Mouse (Mus musculus) adrenal gland, postnatal 14 days (tissue): ENCODE measurements around the gene Pop5. TPM values are rescaled to one million over a fixed set of nuclear protein-coding genes. Genes with fewer than 3 reads are reported as not detected.

Experiments used
- DNase-seq: peaks from one replicate; pipeline ENCODE4 v3.0.0; 2021; ENCODE audit warnings: mixed read lengths
- total RNA-seq: library from RNA; stranded (reverse); gene quantifications from 2 replicates; pipeline ENCODE4 v1.2.3, GENCODE M21; 2021

Gene Pop5
- total RNA-seq, 1 experiment from 2014 or later = 92.9 TPM

DNA sequence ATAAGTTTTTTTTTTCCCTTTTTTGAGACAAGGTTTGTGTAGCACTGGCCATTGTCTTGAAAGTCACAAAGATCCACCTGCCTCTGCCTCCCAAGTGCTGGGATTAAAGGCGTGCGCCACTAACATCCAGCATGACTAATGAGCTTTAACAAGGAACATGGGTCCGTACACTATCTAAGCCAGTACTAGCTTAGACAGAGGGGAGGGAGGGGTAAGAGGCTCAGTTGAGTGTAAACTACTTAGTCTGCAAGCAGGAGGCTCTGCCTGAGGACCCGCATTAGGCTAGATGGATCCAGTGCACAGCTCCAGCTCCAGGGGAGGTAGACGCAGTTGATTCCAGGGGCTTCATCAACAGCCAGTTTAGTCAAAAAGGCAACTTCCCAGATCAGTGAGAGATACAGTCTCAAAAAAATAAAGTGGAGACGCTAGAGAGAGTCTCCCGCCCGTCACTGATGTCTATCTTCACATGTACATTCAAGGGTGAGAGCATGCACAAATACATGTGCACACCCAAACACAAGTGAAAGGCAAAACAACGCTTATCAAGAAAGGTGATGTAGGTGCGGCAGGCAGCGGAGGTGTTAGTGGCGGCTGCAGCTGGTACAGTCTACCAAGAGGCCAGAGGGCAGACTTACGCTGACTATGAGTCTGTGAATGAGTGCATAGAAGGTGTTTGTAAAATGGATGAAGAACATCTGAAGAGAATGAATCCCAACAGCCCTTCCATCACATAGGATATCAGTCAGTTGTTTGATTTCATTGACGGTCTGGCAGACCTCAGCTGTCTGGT is 27.1 kb downstream of the Pop5 start:
- DNase-seq = no peak

DNA sequence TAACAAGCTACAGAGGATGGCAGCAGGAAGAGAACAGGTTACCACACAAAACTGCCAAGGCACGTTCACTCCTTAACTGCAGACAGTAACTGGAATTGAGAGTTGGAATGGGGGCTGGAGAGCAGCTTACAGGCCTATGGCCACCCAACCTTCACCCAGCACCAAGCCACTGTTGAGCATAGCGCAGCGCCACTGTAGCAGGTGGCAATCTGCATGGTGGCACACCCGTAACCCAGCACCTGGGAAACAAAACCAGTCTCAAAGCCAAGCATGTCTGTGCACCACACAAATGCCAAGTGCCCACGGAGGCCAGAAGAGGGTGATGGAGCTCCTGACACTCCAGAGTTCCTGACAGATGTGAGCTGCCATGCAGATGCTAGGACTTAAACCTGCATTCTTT is 30.7 kb downstream of the Pop5 start:
- no peak for DNase-seq

DNA sequence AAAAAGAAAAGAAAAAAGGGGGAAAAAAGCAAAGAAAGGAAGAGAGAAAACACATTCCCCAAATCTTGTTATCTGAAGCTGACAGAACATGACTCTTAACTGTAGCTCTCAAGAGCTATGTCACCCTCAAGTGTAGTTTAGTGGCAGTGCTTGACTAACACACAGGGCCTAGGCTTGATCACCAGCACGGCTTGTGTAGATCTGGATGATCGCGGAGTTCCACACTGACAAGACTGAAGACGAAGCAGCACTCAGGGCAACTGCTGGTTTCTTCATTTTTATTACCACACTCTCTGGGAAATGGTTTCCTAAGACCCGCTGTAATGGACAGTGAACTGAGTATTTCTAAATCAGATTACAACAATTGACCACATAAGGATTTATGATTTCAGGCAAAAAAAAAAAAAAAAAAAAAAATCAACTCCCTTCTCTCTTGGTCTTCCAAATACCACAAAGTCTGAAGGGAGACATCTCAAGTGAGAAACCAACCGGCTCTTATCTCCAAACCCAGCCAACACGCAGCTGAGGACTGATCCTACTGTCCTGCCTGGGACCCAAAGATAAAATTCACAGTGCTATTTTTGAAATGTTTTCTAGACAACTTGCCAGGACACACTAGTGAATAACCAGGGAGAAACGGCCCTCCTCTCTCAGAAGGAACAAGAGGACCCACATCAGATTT is 31.3 kb downstream of the Pop5 start:
- DNase-seq = no peak

- DNase-seq = peak; percentile 42
These were observed 31.9 kb downstream of the Pop5 start for GRCm38 (mm10) chr5:115267469-115268045.

- no peak for DNase-seq
These were observed 32.6 kb downstream of the Pop5 start for GRCm38 (mm10) chr5:115268266-115268665.

DNA sequence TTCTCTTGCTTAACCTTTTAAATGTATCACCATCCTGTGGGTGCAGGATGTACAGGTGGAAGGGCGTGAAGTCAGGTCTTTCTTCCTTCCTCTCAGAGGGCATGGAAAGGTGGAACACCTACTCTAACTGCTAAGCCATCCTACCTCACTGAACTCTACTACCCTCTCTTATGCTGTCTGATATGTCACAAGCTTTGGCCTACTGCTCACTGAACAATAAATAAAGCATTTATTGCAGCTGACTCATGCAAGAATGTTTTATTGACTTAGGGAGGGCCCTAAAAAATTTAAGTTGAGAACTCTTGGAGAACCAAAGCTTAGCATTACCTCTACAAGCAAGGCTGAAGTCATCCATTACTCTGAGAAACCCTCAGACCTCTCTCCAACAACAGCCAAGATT is 34.3 kb downstream of the Pop5 start:
- no peak for DNase-seq

DNA sequence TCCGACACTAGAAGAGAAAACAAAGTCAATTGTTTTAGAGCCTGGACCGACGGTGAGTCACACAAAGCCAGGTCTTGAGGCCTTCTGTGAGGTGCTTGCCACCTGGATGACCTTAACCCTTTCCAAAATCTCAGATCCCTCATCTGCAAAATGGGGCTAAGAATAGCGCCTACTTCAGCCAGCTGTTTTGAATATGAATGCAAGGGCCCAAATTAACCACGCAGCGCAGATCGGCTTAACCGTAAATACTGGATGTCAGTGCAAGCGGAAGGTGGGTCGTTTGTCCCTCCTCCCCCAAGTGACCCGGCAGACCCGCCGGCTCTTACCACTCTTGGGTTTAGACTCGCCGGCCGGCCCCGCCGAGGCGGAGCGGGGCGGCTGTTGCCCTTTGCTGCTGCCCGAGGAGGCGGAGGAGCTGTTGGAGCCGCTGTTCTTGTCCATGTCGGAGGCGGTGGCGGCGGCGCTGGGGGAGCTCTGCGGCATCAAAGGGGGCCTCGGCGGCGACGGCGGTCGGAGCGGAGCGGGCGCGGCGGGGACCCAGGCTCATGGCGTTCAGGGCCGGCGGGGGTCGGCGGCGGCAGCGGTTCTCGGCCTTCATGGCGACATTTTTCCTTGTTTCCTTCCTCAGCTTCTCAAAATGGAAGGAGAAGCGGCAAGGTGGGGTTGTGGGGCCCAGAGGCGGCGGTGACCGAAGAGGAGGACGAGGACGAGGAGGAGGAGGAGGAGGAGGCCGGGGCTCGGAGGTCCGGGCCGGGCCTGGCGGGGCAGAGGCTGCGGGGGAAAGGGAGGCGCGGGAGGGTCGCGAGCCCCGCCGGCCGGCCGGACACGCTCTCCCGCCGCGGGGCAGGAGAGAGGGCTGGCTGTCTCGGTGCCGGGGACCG is 36.5 kb downstream of the Pop5 start:
- DNase-seq = peak; percentile 67

DNA sequence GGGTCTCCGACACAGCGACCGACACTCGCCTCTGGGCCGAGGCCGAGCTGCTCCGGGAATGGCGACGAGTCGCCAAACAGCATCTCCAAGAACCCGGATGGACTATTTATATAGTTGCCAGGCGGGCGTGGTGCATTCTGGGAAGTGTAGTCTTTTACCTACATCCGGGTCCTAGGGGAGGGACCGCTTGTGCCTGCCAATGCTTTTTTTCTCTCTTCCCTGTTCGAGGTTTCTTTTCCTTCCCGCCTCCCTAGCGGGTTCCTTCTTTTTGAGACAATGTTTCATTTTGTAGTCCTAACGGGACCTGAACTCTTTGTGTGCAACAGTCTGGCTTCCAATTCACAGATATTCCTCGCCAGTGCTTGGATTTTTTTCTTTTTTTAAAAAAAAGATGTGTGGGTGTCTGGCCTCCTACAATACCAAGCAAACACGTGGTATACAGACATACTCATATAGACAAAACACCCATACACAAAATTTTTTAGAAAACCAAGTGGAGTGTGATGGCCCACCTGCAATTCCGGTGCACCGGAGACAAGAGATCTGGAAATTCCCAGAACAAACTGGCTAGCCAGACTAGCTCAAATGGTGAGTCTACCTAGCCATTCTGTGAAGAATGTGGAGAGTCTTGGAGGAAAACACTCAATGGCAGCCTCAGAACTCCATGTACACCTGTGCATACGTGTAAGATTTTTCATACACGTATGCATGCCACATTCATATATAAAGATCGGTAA is 37.3 kb downstream of the Pop5 start, which contains the start of gene Rnf10:
Gene Rnf10 (minus strand): TSS at position 87 of the 737 bp plus-strand sequence.
- DNase-seq = peak; percentile 97

DNA sequence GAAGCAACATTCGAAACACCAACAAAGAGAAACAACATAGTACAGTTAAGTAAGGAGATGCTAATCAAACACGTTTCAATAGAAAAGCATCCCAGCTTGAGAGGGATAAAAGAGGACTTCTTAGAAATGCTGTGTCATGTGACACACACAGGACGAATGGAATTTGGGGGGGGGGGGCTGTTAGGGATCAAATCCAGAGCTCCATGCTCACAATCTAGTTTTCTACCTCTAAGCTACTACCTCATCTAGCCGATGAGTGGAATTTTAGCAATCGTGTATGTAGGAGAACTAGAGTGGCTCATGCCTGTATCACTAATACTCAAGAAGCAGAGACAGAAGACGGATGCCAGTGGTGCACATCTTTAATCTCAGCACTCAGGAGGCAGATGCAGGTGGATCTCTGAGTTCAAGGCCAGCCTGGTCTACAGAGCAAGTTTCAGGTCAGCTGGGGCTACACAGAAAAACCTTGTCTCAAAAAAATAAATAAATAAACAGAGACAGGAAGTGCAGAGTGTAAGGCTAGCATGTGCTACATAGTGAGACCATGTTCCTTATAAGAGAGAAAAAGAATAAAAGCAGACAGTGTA is 38.0 kb downstream of the Pop5 start:
- no peak for DNase-seq

DNA sequence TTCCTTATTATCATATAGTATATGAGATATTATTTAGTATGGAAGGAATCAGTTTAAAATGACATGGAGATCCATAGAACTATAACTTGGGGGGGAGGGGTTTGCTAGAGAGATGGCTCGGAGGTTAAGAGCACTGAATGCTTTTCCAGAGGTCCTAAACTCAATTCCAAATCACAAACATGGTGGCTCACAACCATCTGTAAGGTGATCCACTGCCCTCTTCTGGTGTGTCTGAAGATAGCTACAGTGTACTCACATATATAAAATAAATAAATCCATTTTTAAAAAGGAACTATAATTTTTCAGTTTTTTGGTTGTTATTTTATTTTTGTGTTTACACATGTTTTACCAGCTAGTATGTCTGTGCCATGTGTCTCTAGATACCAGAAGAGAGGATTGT is 38.7 kb downstream of the Pop5 start:
- no peak for DNase-seq

DNA sequence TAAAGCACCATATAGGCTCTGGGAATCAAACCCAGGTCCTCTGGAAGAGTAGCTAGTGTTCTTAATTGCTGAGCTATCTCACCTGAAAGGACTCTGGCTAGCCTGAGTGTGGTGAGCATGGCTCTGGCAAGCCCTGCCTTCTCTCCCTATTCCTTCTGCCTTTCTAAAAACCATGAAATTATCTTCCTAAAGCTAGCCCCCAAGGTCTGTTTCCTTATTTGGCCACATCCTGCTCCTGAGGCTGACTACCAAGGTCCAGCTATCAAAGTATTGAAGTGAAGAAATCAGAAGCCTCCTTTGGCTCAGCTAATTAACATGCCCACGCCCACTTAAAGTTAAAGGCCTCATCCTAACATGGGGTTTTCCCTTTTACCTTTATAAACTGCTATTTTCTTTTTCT is 39.1 kb downstream of the Pop5 start:
- peak; percentile 49 for DNase-seq

DNA sequence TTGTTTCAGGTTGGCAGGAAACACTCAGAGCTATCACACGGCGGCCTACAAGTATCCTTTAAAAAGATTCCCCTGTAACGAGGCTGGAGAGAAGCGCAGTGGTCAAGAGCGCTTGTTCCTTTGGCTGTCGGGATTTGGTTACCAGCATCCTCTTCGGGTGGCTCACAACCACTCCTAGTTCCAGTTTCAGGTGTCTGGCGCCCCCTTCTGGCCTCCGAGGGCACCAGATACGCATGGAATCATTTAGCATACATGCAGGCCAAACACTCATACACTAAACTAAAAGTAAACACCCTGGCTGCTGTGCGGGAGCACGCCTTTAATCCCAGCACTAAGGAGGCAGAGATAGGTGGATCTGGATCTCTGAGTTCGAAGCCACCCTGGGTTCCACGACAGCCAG is 40.4 kb downstream of the Pop5 start:
- DNase-seq = peak; percentile 41

DNA sequence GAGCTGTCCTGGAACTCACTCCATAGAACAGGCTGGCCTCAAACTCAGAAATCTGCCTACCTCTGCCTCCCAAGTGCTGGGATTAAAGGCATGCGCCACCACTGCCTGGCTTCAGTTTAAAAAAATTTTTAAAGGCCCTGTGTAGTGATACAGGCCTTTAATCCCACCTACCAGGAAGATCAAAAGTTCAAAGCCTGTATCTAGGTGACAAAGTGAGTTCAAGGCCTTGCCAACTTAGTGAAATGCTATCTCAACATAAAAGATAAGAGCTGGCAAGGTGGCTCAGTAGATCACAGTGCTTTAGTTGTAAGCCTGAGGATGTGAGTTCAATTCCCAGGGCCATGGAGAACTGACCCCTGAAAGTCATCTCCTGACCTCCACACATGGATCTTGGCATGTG is 42.4 kb downstream of the Pop5 start:
- no peak for DNase-seq

- no peak for DNase-seq
These were observed 43.1 kb downstream of the Pop5 start for GRCm38 (mm10) chr5:115278785-115279184.

GRCm38 (mm10) chr5:115279226-115280049 is 43.8 kb downstream of the Pop5 start, which contains the start of gene Coq5:
Gene Coq5, plus strand, starts transcription at chr5:115279666.
- peak; percentile 94 for DNase-seq

GRCm38 (mm10) chr5:115280050-115280687 is 44.5 kb downstream of the Pop5 start:
- peak; percentile 47 for DNase-seq

GRCm38 (mm10) chr5:115284735-115285134 is 49.1 kb downstream of the Pop5 start:
- DNase-seq = peak; percentile 35

GRCm38 (mm10) chr5:115294173-115294572 is 58.5 kb downstream of the Pop5 start:
- no peak for DNase-seq
